Mouse (Mus musculus) left cerebral cortex, postnatal 4 days (tissue): ENCODE measurements around the gene Olfr683. TPM values are rescaled to one million over a fixed set of nuclear protein-coding genes. Genes with fewer than 3 reads are reported as not detected.
"Not testable (repeated sequence)": the region's sequence is repeated elsewhere in the genome, so short reads cannot be mapped to it uniquely, and the experiment has no call there.

Experiments
- DNase-seq: peaks from one replicate; pipeline ENCODE4 v3.0.0-alpha.2; 2022
- intact Hi-C: fragments of 180-260 bp; cut with DNase I; formaldehyde crosslinking; loops from one replicate; pipeline ENCODE4 v1.15.1; 2025
- total RNA-seq, 2 experiments: library from RNA; stranded (reverse); gene quantifications; 2 replicates each; pipeline ENCODE4 v1.2.3; 2021

Gene Olfr683
- total RNA-seq = not detected

DNA sequence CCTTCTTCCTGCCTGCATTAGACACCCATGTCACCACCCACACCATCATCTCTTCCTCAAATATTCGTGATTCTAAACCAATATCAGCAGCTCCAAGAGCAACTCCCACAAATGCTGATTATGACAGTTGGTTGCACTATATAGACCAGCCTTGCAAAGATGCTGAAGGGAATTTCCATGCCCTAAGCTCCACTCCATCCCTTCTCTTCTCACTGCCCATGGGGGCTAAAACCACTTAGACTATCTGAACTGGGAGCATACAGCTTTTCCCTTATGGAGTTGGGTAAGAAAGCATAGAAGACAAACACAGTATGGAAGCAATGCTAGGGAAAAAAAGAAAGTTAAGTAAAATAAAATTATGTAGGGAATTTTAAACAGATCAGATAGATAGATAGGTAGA lies at the start of gene Olfr683:
Gene Olfr683 (minus strand): TSS at position 101 of the 400 bp plus-strand sequence.
- DNase-seq = no peak
- intact Hi-C loops = no loop called here

GRCm38 (mm10) chr7:105185912-105186311 lies 39.1 kb upstream of the Olfr683 start, which contains the start of gene Olfr685:
Gene Olfr685 (minus strand): TSS chr7:105186012.
- DNase-seq = no peak
- intact Hi-C loops = no loop called here

- no peak for DNase-seq
- intact Hi-C loops = loop anchor here (2.0 to 10.0 kb wide), 2 partner anchors 304 to 356 kb away; no protein-coding TSS in a partner anchor
Measured at GRCm38 (mm10) chr7:105170773-105171172, 24.0 kb upstream of the Olfr683 start.

DNA sequence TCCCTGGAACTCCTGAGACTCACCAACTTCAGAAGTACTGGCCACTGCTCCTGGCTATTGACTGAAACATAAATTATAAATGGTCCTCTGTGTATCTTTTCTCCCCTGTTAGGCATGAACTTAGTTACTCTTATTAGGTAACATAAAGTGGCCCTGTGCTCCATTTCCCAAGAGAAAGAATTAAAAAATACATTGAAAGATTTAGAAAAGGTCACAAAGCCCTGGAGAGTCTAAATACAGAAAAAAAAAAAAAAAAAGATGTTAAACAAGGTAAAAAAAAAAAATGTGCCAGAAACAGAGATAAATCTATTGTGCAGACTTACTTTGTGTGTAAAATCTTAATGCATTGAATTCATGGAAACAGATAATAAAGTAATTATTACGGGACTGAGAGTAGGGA lies 16.7 kb upstream of the Olfr683 start, which contains the start of gene Olfr684:
Gene Olfr684 (minus strand): TSS at position 101 of the 400 bp plus-strand sequence.
- intact Hi-C loops = no loop called here
- DNase-seq = no peak

DNA sequence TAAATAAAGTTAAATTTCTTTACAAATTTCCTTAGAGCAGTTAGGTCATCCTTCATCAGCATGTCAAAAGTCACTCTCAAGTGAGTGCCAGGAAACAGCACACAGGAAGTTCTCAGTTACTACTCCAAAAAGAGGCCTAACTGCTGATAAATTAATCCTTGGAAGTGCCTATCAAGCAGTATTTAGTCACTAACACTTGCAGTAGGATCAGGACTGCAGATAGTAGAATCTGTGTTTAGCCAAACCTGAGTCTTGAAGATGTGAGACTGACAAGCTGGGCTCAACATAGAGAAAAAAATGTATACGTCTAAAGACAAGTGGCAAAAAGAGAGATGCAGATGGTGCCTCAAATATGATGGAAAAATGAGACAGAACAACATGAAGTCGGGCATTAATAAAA lies 5.5 kb downstream of the Olfr683 start:
- intact Hi-C loops = no loop called here
- DNase-seq = no peak

DNA sequence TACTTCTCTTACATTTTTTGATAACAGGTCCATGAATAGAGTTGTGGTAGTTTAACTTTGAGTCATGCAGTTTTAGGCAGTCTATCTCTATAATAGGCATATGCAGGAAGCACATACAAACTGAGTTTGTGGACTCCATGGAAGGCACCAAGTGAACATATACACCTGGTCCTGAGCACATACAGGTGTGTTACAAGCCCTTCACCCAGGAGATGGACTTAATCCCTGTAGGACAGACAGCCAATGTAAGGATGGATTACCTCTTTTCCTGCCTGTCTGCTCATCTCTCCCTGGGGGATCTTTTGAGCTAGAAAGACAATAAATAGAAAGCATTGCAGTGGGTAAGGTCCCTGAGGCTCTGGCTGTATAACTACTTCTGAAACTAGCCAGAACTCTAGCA lies 30.3 kb downstream of the Olfr683 start, which contains the start of gene Olfr681:
Gene Olfr681 (plus strand): TSS at position 301 of the 400 bp plus-strand sequence.
- intact Hi-C loops = no loop called here
- no peak for DNase-seq

GRCm38 (mm10) chr7:105092717-105093116 lies 54.1 kb downstream of the Olfr683 start, which contains the start of gene Olfr680-ps1:
Gene Olfr680-ps1 (minus strand): TSS chr7:105092817.
- intact Hi-C loops, DNase-seq: not testable (repeated sequence)

Other genes with a start within 250 kb of the Olfr683 start
- not detected for gene Olfr667, start 225.5 kb downstream of the Olfr683 start, total RNA-seq
- gene Olfr668, start 219.0 kb downstream of the Olfr683 start, total RNA-seq = not detected
- gene Olfr669, start 212.8 kb downstream of the Olfr683 start, total RNA-seq = not detected
- not detected for gene Olfr670, start 184.4 kb downstream of the Olfr683 start, total RNA-seq
- gene Olfr671, start 167.9 kb downstream of the Olfr683 start, total RNA-seq = not detected
- gene Olfr672, start 145.0 kb downstream of the Olfr683 start, total RNA-seq = not detected
- not detected for gene Olfr675, start 118.6 kb downstream of the Olfr683 start, total RNA-seq
- not detected for gene Olfr676, start 114.3 kb downstream of the Olfr683 start, total RNA-seq
- gene Olfr677, start 95.6 kb downstream of the Olfr683 start, total RNA-seq = not detected
- gene Olfr678, start 82.5 kb downstream of the Olfr683 start, total RNA-seq = not detected
- not detected for gene Olfr679, start 65.8 kb downstream of the Olfr683 start, total RNA-seq
- gene Olfr680-ps1, start 54.2 kb downstream of the Olfr683 start, total RNA-seq = not detected
- not detected for gene Olfr681, start 30.2 kb downstream of the Olfr683 start, total RNA-seq
- not detected for gene Olfr684, start 16.6 kb upstream of the Olfr683 start, total RNA-seq
- not detected for gene Olfr685, start 39.0 kb upstream of the Olfr683 start, total RNA-seq
- gene Olfr686, start 60.5 kb upstream of the Olfr683 start, total RNA-seq = not detected
- not detected for gene Olfr688, start 141.1 kb upstream of the Olfr683 start, total RNA-seq
- gene Olfr689, start 164.2 kb upstream of the Olfr683 start, total RNA-seq = not detected
- gene Olfr690, start 187.1 kb upstream of the Olfr683 start, total RNA-seq = under 1 TPM; 0.26 to 0.44 TPM
- under 1 TPM; 0.34 to 0.38 TPM for gene Olfr691, start 195.3 kb upstream of the Olfr683 start, total RNA-seq
- not detected for gene Olfr692, start 221.2 kb upstream of the Olfr683 start, total RNA-seq
- not detected for gene Gm5901, start 228.0 kb upstream of the Olfr683 start, total RNA-seq